Mouse (Mus musculus) liver, embryonic 14.5 days (tissue): ENCODE measurements at regions not wholly inside any gene's neighbourhood (a gene's known extent, or its start where the extent isn't known, plus 50 kb on each side); places are given as distances from the start of the nearest gene placed in this dataset.

Experiments used
- ATAC-seq: fragments of 200-750 bp; cut with Nextera tagmentation; 2 replicates; pipeline ENCODE4 v1.8.0; 2017; ENCODE audit warnings: moderate number of reproducible peaks, mild to moderate bottlenecking, moderate library complexity; ENCODE audit not compliant: insufficient read depth
- DNase-seq, 3 experiments: peaks; one replicate each; pipeline ENCODE4 v3.0.0-alpha.2; 2012 to 2013; ENCODE audit warnings: low read depth in 3 of 3, low spot score in 3 of 3
- H3K27ac ChIP-seq: fragments of 300-500 bp; sonication (generic); 2 replicates; pipeline ENCODE4 v1.5.1; 2014; ENCODE audit warnings: moderate library complexity, mild to moderate bottlenecking, control low read depth, inconsistent platforms
- H3K27me3 ChIP-seq: fragments of 300-500 bp; sonication (generic); 2 replicates; pipeline ENCODE4 v1.6.1; 2014; ENCODE audit warnings: mild to moderate bottlenecking, low read length, moderate library complexity; ENCODE audit not compliant: control insufficient read depth, insufficient read depth
- H3K36me3 ChIP-seq: fragments of 300-500 bp; sonication (generic); replicated peaks from 2 replicates; pipeline ENCODE4 v1.6.1; 2014; ENCODE audit warnings: low read depth; ENCODE audit not compliant: control insufficient read depth, insufficient read depth
- H3K4me1 ChIP-seq, 2 experiments: fragments of 200-500 bp in 1 of 2; fragments of 300-500 bp in 1 of 2; sonication (generic) in 1 of 2; replicated peaks; 2 replicates each; pipeline ENCODE4 v1.6.1; 2012 to 2014; ENCODE audit warnings: antibody characterized with exemption in 1 of 2, inconsistent platforms in 1 of 2, low read length in 1 of 2; ENCODE audit not compliant: control insufficient read depth in 2 of 2, insufficient read depth in 2 of 2
- H3K4me2 ChIP-seq: fragments of 300-500 bp; sonication (generic); 2 replicates; pipeline ENCODE4 v1.6.1; 2014; ENCODE audit warnings: low read depth, mild to moderate bottlenecking, control low read depth, moderate library complexity
- H3K4me3 ChIP-seq, 2 experiments: fragments of 200-500 bp in 1 of 2; fragments of 300-500 bp in 1 of 2; sonication (generic) in 1 of 2; 2 replicates each; pipeline ENCODE4 v1.5.1; 2012 to 2014; ENCODE audit warnings: low read depth in 2 of 2, low read length in 2 of 2, mild to moderate bottlenecking in 2 of 2, control low read depth in 1 of 2, inconsistent platforms in 1 of 2, moderate library complexity in 1 of 2; ENCODE audit not compliant: insufficient read depth in 1 of 2
- H3K9ac ChIP-seq: fragments of 300-500 bp; sonication (generic); replicated peaks from 2 replicates; pipeline ENCODE4 v1.6.1; 2014; ENCODE audit warnings: mild to moderate bottlenecking, control low read depth, moderate library complexity
- H3K9me3 ChIP-seq: fragments of 300-500 bp; sonication (generic); 2 replicates; pipeline ENCODE4 v1.6.1; 2016; ENCODE audit warnings: low read length, mixed read lengths; ENCODE audit not compliant: control insufficient read depth
- CTCF ChIP-seq: IDR thresholded peaks from 2 replicates; pipeline ENCODE4 v1.5.1; 2016; ENCODE audit warnings: antibody characterized with exemption, low read depth, control low read depth
- EP300 ChIP-seq: IDR thresholded peaks from 2 replicates; pipeline ENCODE4 v1.6.1; 2016; ENCODE audit warnings: antibody characterized with exemption, low read depth
- WGBS: fragments of 180-500 bp; shearing (Covaris S2); extraction: QIAGEN DNeasy Blood & Tissue Kit; methylation state at CpG from one replicate; pipeline ENCODE4 v1.1.7; 2014; ENCODE audit not compliant: insufficient replicate concordance; 5-methylcytosine and 5-hydroxymethylcytosine counted together

- Histone ChIP-seq H3K9ac (no peak overlapping the region), H3K27me3 (no peaks in the 10 kb centered on the region), H3K9me3 (no peaks in the 10 kb centered on the region), H3K27ac (no peak overlapping the region), H3K4me2 (no peak overlapping the region), H3K4me3 (no peak overlapping the region), H3K4me1 (0 out of 4 replicates have a peak, but pooled peaks cover 0 to 4% of the 10 kb centered on the region in 2 experiments), H3K36me3 (no peaks in the 10 kb centered on the region)
- no peak for ATAC-seq
- DNase-seq: no peak
- 58% methylated on average over 9 of the region's 9 CpGs for WGBS
- TF ChIP-seq EP300 (no peak), CTCF (no peak)
Observed at GRCm38 (mm10) chr8:126743296-126743695, 149.5 kb upstream of the Irf2bp2 start.

- Histone ChIP-seq H3K27ac (no peak overlapping the region), H3K36me3 (no peaks in the 10 kb centered on the region), H3K27me3 (no peaks in the 10 kb centered on the region), H3K9ac (no peak overlapping the region), H3K4me2 (no peak overlapping the region), H3K4me3 (no peak overlapping the region), H3K4me1 (no peaks in the 10 kb centered on the region), H3K9me3 (no peaks in the 10 kb centered on the region)
- 50% methylated on average over 3 of the region's 3 CpGs for whole genome bisulfite sequencing
- ATAC-seq (no peak), DNase-seq (no peak)
- TF ChIP-seq EP300 (no peak), CTCF (no peak)
Observed at GRCm38 (mm10) chr8:126742081-126742480, 148.3 kb upstream of the Irf2bp2 start.

GRCm38 (mm10) chr8:126741031-126741430, 147.2 kb upstream of the Irf2bp2 start:
- DNase-seq (no peak), ATAC-seq (no peak)
- Histone ChIP-seq H3K4me1 (no peaks in the 10 kb centered on the region; a peak in 1 of 4 replicates), H3K27me3 (no peaks in the 10 kb centered on the region), H3K4me2 (no peak overlapping the region), H3K36me3 (no peaks in the 10 kb centered on the region), H3K9ac (no peak overlapping the region), H3K27ac (no peak overlapping the region), H3K4me3 (no peak overlapping the region), H3K9me3 (no peaks in the 10 kb centered on the region)
- 48% methylated on average over 3 of the region's 3 CpGs for WGBS
- TF ChIP-seq CTCF (no peak), EP300 (no peak)

GRCm38 (mm10) chr8:126739768-126740167, 146.0 kb upstream of the Irf2bp2 start:
- no peak for ATAC-seq
- no peaks in the 10 kb centered on the region for H3K9me3 ChIP-seq

GRCm38 (mm10) chr8:126737032-126737431, 143.2 kb upstream of the Irf2bp2 start:
- Histone ChIP-seq H3K27ac (no peak overlapping the region), H3K27me3 (no peaks in the 10 kb centered on the region), H3K36me3 (no peaks in the 10 kb centered on the region), H3K4me2 (no peak overlapping the region), H3K9me3 (no peaks in the 10 kb centered on the region), H3K4me1 (peaks cover 0 to 4% of the 10 kb centered on the region in 2 experiments; a peak in 2 of 4 replicates), H3K9ac (no peak overlapping the region), H3K4me3 (no peak overlapping the region)
- ATAC-seq (no peak; the same call in 1 of the 2 replicates), DNase-seq (no peak)
- no peak for TF ChIP-seq CTCF
- TF ChIP-seq EP300: no peak
- 47% methylated on average over 5 of the region's 5 CpGs for WGBS

More at GRCm38 (mm10) chr8:126739768-126740167, 146.0 kb upstream of the Irf2bp2 start:
- Histone ChIP-seq H3K9ac (no peak overlapping the region), H3K4me1 (peaks cover 0 to 4% of the 10 kb centered on the region in 2 experiments; a peak in 2 of 4 replicates), H3K4me2 (no peak overlapping the region), H3K36me3 (no peaks in the 10 kb centered on the region), H3K27ac (no peak overlapping the region), H3K4me3 (no peak overlapping the region), H3K27me3 (no peaks in the 10 kb centered on the region)
- DNase-seq: no peak
- no peak for TF ChIP-seq CTCF
- no peak for TF ChIP-seq EP300
- 75% methylated on average over 10 of the region's 10 CpGs for WGBS
